Mouse (Mus musculus) gastrocnemius, postnatal 4 days (tissue): ENCODE results near the gene Ctdsp1. TPM values are rescaled to one million over a fixed set of nuclear protein-coding genes. Genes with fewer than 3 reads are reported as not detected.

Source experiments
- DNase-seq, 2 experiments: peaks; one replicate each; pipeline ENCODE4 v3.0.0; 2021 to 2022; ENCODE audit warnings: low spot score in 2 of 2, mixed read lengths in 2 of 2
- total RNA-seq, 2 experiments: library from RNA; stranded (reverse); gene quantifications; 2 replicates each; pipeline ENCODE4 v1.2.3; 2021

The Ctdsp1 gene
- total RNA-seq, 2 experiments from 2014 or later, result 109 to 135 TPM

GRCm38 (mm10) chr1:74375561-74375960 lies 15.7 kb upstream of the Ctdsp1 start:
- DNase-seq, result no peak

GRCm38 (mm10) chr1:74376396-74376795 lies 14.9 kb upstream of the Ctdsp1 start:
- no peak for DNase-seq

GRCm38 (mm10) chr1:74379058-74379504 lies 12.2 kb upstream of the Ctdsp1 start:
- no peak for DNase-seq

GRCm38 (mm10) chr1:74380484-74380883 lies 10.8 kb upstream of the Ctdsp1 start:
- DNase-seq, result no peak

- DNase-seq, result no peak
Observed at GRCm38 (mm10) chr1:74381588-74382021, 9.7 kb upstream of the Ctdsp1 start.

- DNase-seq, result no peak
Observed at GRCm38 (mm10) chr1:74383385-74383784, 7.9 kb upstream of the Ctdsp1 start.

- no peak for DNase-seq
Observed at GRCm38 (mm10) chr1:74384525-74384924, 6.8 kb upstream of the Ctdsp1 start.

GRCm38 (mm10) chr1:74385064-74385463 lies 6.2 kb upstream of the Ctdsp1 start:
- DNase-seq, result no peak

GRCm38 (mm10) chr1:74385531-74385930 lies 5.8 kb upstream of the Ctdsp1 start:
- DNase-seq, result no peak

- DNase-seq, result peak in 1 of 2 experiments; percentile 23
Observed at GRCm38 (mm10) chr1:74386363-74386713, 5.0 kb upstream of the Ctdsp1 start.

GRCm38 (mm10) chr1:74386714-74387385 lies 4.5 kb upstream of the Ctdsp1 start:
- peak; percentile 77 to 91 for DNase-seq

- peak in 1 of 2 experiments; percentile 14 for DNase-seq
Observed at GRCm38 (mm10) chr1:74387386-74387988, 3.8 kb upstream of the Ctdsp1 start.

GRCm38 (mm10) chr1:74388398-74388920 lies 2.9 kb upstream of the Ctdsp1 start:
- DNase-seq, result peak in 1 of 2 experiments; percentile 16

GRCm38 (mm10) chr1:74389831-74390286 lies 1.4 kb upstream of the Ctdsp1 start:
- peak in 1 of 2 experiments; percentile 17 for DNase-seq

- DNase-seq, result peak; percentile 55 to 73
Observed at GRCm38 (mm10) chr1:74390287-74390906, 912 bp upstream of the Ctdsp1 start.

GRCm38 (mm10) chr1:74391844-74392441 lies 634 bp downstream of the Ctdsp1 start:
- DNase-seq, result peak; percentile 72 to 82

- DNase-seq, result no peak
Observed at GRCm38 (mm10) chr1:74392446-74392994, 1.2 kb downstream of the Ctdsp1 start.

GRCm38 (mm10) chr1:74393010-74393409 lies 1.7 kb downstream of the Ctdsp1 start:
- no peak for DNase-seq

GRCm38 (mm10) chr1:74393697-74394096 lies 2.4 kb downstream of the Ctdsp1 start:
- DNase-seq, result no peak

GRCm38 (mm10) chr1:74394311-74394710 lies 3.0 kb downstream of the Ctdsp1 start:
- DNase-seq, result no peak

GRCm38 (mm10) chr1:74394858-74395257 lies 3.5 kb downstream of the Ctdsp1 start:
- no peak for DNase-seq
